Comparison of ENCODE assay signal across 9 mouse cellular contexts in the genomic region with DNA sequence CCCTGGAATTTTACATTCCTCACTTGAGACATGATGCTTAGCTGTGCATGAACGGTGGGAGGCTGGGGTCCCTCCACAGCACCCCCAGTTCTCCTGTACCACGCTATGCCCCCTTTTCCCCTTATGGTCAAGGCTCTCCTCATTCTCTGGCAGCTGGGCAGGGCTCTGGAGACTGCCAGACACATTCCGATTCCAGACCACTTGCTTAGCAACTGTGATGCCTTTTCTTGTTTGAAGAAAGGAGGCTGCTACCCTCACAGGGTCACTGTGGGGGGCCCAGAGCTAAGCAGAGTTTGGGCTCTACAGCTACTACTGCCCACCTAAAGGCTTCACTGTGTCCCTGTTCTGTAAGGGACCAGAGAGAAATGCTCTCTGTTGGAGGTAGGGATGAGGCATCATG. TPM values are rescaled to one million over a fixed set of nuclear protein-coding genes. Genes with fewer than 3 reads are reported as not detected.
DNase-seq lines count a peak whose midpoint lies in the region; ATAC-seq and TF ChIP-seq lines count a peak whose summit lies in the region.
"Had no signal": no experiment of that assay in that cellular context is flagged by ENCODE, and none has a peak within 500 bp of the region (broad histone marks: within the 10 kb centered on the region; RNA-seq: fewer than 3 reads in every experiment).

No protein-coding gene starts in this region.

- no peak for TF ChIP-seq POLR2A in kidney, adult 2 months (IDR thresholded peaks at IDR 0.05; ENCODE audit: low read depth, low read length)

- ATAC-seq in intestine, embryonic 16.5 days = no peak
- no peak for ATAC-seq in intestine, embryonic 15.5 days
- ATAC-seq in forebrain, embryonic 14.5 days = no peak
- no peak for ATAC-seq in liver, embryonic 13.5 days (ENCODE audit: low read depth)
- peak; percentile 32; the same call in 1 of the 2 replicates for ATAC-seq in neural tube, embryonic 12.5 days (ENCODE audit: low FRiP score, low read depth)

- peaks cover 4% of the 10 kb centered on the region for H3K4me1 ChIP-seq in intestine, embryonic 16.5 days (ENCODE audit: control insufficient read depth, insufficient read depth, low read length)
- H3K4me1 ChIP-seq in intestine, embryonic 15.5 days (replicated peaks) = peaks cover 8% of the 10 kb centered on the region; the same call in 1 of the 2 replicates
- peaks cover 6% of the 10 kb centered on the region for H3K4me1 ChIP-seq in forebrain, embryonic 14.5 days (ENCODE audit: control insufficient read depth, insufficient read depth, low read length)
- peaks cover 88% of the 10 kb centered on the region for H3K4me1 ChIP-seq in liver, embryonic 13.5 days (replicated peaks)
- H3K4me1 ChIP-seq in neural tube, embryonic 12.5 days = peaks cover 32% of the 10 kb centered on the region
- no peaks in the 10 kb centered on the region; the same call in 1 of the 2 replicates for H3K4me1 ChIP-seq in kidney, adult 2 months (ENCODE audit: control insufficient read depth, insufficient read depth, low read length)

- H3K9ac ChIP-seq in intestine, embryonic 16.5 days (ENCODE audit: low read depth, low read length) = 0 out of 2 replicates have a peak overlapping the region, but pooled peaks have one; percentile 12
- H3K9ac ChIP-seq in intestine, embryonic 15.5 days = no peak overlapping the region
- no peak overlapping the region for H3K9ac ChIP-seq in forebrain, embryonic 14.5 days (ENCODE audit: low read length)
- H3K9ac ChIP-seq in liver, embryonic 13.5 days = peak overlapping the region; percentile 75
- no peak overlapping the region for H3K9ac ChIP-seq in neural tube, embryonic 12.5 days

- no peak for TF ChIP-seq CTCF in kidney, adult 2 months (conservative IDR thresholded peaks at IDR 0.05; ENCODE audit: insufficient read depth, insufficient read length, low read depth, low read length)

- peak; percentile 29 for DNase-seq in forebrain, embryonic 14.5 days (ENCODE audit: low spot score)
- no peak for DNase-seq in liver, embryonic 13.5 days
- DNase-seq in layer of hippocampus, postnatal 36 days = no peak
- no peak for DNase-seq in kidney, postnatal 4 days
- no peak for DNase-seq in kidney, adult 2 months

- H3K27ac ChIP-seq in intestine, embryonic 16.5 days (ENCODE audit: low read length) = peak overlapping the region; percentile 21; the same call in 1 of the 2 replicates
- no peak overlapping the region for H3K27ac ChIP-seq in intestine, embryonic 15.5 days
- H3K27ac ChIP-seq in forebrain, embryonic 14.5 days (ENCODE audit: low read depth, low read length) = no peak overlapping the region; the same call in 1 of the 2 replicates
- H3K27ac ChIP-seq in liver, embryonic 13.5 days = peak overlapping the region; percentile 99
- no peak overlapping the region for H3K27ac ChIP-seq in neural tube, embryonic 12.5 days
- H3K27ac ChIP-seq in kidney, adult 2 months (ENCODE audit: insufficient read depth, low read depth, low read length) = no peak overlapping the region
- H3K27ac ChIP-seq: macrophage had no signal

- no peaks in the 10 kb centered on the region for H3K9me3 ChIP-seq in intestine, embryonic 16.5 days (ENCODE audit: control insufficient read depth, low read length)
- no peaks in the 10 kb centered on the region for H3K9me3 ChIP-seq in intestine, embryonic 15.5 days
- no peaks in the 10 kb centered on the region for H3K9me3 ChIP-seq in forebrain, embryonic 14.5 days (replicated peaks; ENCODE audit: control insufficient read depth, low read length)
- H3K9me3 ChIP-seq in liver, embryonic 13.5 days (replicated peaks) = no peaks in the 10 kb centered on the region
- no peaks in the 10 kb centered on the region for H3K9me3 ChIP-seq in neural tube, embryonic 12.5 days

- no peaks in the 10 kb centered on the region for H3K27me3 ChIP-seq in intestine, embryonic 16.5 days (replicated peaks; ENCODE audit: control insufficient read depth, insufficient read depth, low read length)
- H3K27me3 ChIP-seq in intestine, embryonic 15.5 days (replicated peaks) = no peaks in the 10 kb centered on the region
- no peaks in the 10 kb centered on the region for H3K27me3 ChIP-seq in forebrain, embryonic 14.5 days (replicated peaks; ENCODE audit: control insufficient read depth, insufficient read depth, low read length)
- no peaks in the 10 kb centered on the region for H3K27me3 ChIP-seq in liver, embryonic 13.5 days
- no peaks in the 10 kb centered on the region; the same call in 1 of the 2 replicates for H3K27me3 ChIP-seq in neural tube, embryonic 12.5 days (replicated peaks)
- H3K27me3 ChIP-seq in kidney, adult 2 months (replicated peaks; ENCODE audit: control insufficient read depth, insufficient read depth, low read length) = no peaks in the 10 kb centered on the region

- WGBS in intestine, embryonic 16.5 days = 62% methylated on average over 3 of the region's 3 CpGs
- 69% methylated on average over 3 of the region's 3 CpGs for WGBS in intestine, embryonic 15.5 days
- 31% methylated on average over 3 of the region's 3 CpGs for WGBS in forebrain, embryonic 14.5 days
- 82% methylated on average over 3 of the region's 3 CpGs for WGBS in liver, embryonic 13.5 days (ENCODE audit: insufficient replicate concordance)
- 33% methylated on average over 3 of the region's 3 CpGs for WGBS in neural tube, embryonic 12.5 days
- 90% methylated on average over 3 of the region's 3 CpGs for WGBS in kidney, adult 2 months

- H3K4me2 ChIP-seq in intestine, embryonic 16.5 days (ENCODE audit: low read depth, low read length) = no peak overlapping the region
- no peak overlapping the region for H3K4me2 ChIP-seq in intestine, embryonic 15.5 days (replicated peaks)
- no peak overlapping the region for H3K4me2 ChIP-seq in forebrain, embryonic 14.5 days (ENCODE audit: low read length)
- peak overlapping the region; percentile 67 for H3K4me2 ChIP-seq in liver, embryonic 13.5 days
- H3K4me2 ChIP-seq in neural tube, embryonic 12.5 days (replicated peaks) = no peak overlapping the region

- peaks cover 5% of the 10 kb centered on the region; the same call in 1 of the 2 replicates for H3K36me3 ChIP-seq in intestine, embryonic 16.5 days (ENCODE audit: control insufficient read depth, insufficient read depth, low read length)
- H3K36me3 ChIP-seq in intestine, embryonic 15.5 days = peaks cover 5% of the 10 kb centered on the region; the same call in 1 of the 2 replicates
- peaks cover 19% of the 10 kb centered on the region for H3K36me3 ChIP-seq in forebrain, embryonic 14.5 days (ENCODE audit: control insufficient read depth, insufficient read depth, low read length)
- peaks cover 30% of the 10 kb centered on the region for H3K36me3 ChIP-seq in liver, embryonic 13.5 days
- H3K36me3 ChIP-seq in neural tube, embryonic 12.5 days = no peaks in the 10 kb centered on the region; the same call in 1 of the 2 replicates
- H3K36me3 ChIP-seq in kidney, adult 2 months (ENCODE audit: control insufficient read depth, insufficient read depth, low read length) = no peaks in the 10 kb centered on the region

- H3K4me3 ChIP-seq in intestine, embryonic 16.5 days (ENCODE audit: low read length) = no peak overlapping the region
- no peak overlapping the region for H3K4me3 ChIP-seq in intestine, embryonic 15.5 days (replicated peaks)
- H3K4me3 ChIP-seq in forebrain, embryonic 14.5 days (ENCODE audit: low read depth, low read length) = no peak overlapping the region
- no peak overlapping the region for H3K4me3 ChIP-seq in liver, embryonic 13.5 days (replicated peaks)
- no peak overlapping the region for H3K4me3 ChIP-seq in neural tube, embryonic 12.5 days
- H3K4me3 ChIP-seq in kidney, adult 2 months (ENCODE audit: insufficient read depth, low read depth, low read length) = no peak overlapping the region

RNA-seq across cellular contexts. Expression of gene Gpr68, which starts 49.3 kb away (rescaled TPM):
- polyA plus RNA-seq in intestine, embryonic 16.5 days (2015; fragmentation: Nextera tagmentation; extraction: Ambion mirVana) = 0.48 and 0.56 TPM in 2 replicates
- 0.61 and 0.62 TPM in 2 replicates for polyA plus RNA-seq in intestine, embryonic 15.5 days (2015; fragmentation: Nextera tagmentation; extraction: Ambion mirVana)
- polyA plus RNA-seq in forebrain, embryonic 14.5 days (2014; fragmentation: Nextera tagmentation; extraction: Ambion mirVana) = 0.55 and 0.84 TPM in 2 replicates
- 0.07 and 0.08 TPM in 2 replicates for polyA plus RNA-seq in liver, embryonic 13.5 days (2015; fragmentation: Nextera tagmentation; extraction: Ambion mirVana)
- 0.69 and 0.79 TPM in 2 replicates for polyA plus RNA-seq in neural tube, embryonic 12.5 days (2016; fragmentation: Nextera tagmentation; extraction: Ambion mirVana)
- total RNA-seq in layer of hippocampus, postnatal 36 days (2021) = 10 to 100 TPM; 22.7 to 24.7 TPM
- 0.50 and 1.9 TPM in 2 replicates for polyA plus RNA-seq in kidney, adult 2 months (2012; rRNA removed)

Comparison
In these comparisons a context has a peak if more than half of its experiments do, and no peak if none do; other contexts are left out.
1. H3K27ac ChIP-seq: peak in intestine, embryonic 16.5 days (single experiment) and liver, embryonic 13.5 days (single experiment); none in intestine, embryonic 15.5 days (single experiment), forebrain, embryonic 14.5 days (single experiment), neural tube, embryonic 12.5 days (single experiment) and kidney, adult 2 months (single experiment).
2. H3K9ac ChIP-seq: peak in intestine, embryonic 16.5 days (single experiment) and liver, embryonic 13.5 days (single experiment); none in intestine, embryonic 15.5 days (single experiment), forebrain, embryonic 14.5 days (single experiment) and neural tube, embryonic 12.5 days (single experiment).